ENCODE assay signal across 25 mouse cellular contexts in the genomic region with DNA sequence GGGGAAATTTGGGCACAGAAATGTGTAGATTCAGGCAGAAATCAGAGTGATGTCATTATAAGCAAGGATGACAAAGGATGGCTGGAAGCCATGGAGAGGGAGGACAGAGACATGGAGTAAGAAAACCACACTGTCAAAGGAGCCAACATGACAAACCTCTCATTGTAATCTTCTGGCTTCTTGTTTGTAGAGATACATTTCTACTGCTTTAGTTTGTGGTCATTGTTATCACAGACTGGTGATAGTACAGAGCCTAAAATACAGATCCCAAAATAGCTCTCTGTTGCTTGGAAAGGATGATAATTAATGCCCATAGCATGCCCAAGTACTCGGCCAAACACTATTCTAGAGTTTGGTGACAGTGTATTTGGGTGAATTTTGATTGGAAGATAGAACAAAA. TPM values are rescaled to one million over a fixed set of nuclear protein-coding genes. Genes with fewer than 3 reads are reported as not detected.
DNase-seq lines count a peak whose midpoint lies in the region; ATAC-seq and TF ChIP-seq lines count a peak whose summit lies in the region.
"Had no signal": no experiment of that assay in that cellular context is flagged by ENCODE, and none has a peak within 500 bp of the region (broad histone marks: within the 10 kb centered on the region; RNA-seq: fewer than 3 reads in every experiment).

No protein-coding gene starts in this region.

- no peak overlapping the region for H3K4me3 ChIP-seq in heart, embryonic 15.5 days
- no peak overlapping the region for H3K4me3 ChIP-seq in liver, postnatal 0 days (ENCODE audit: low read depth, low read length)
- H3K4me3 ChIP-seq in liver, embryonic 12.5 days: no peak overlapping the region
- no peak overlapping the region for H3K4me3 ChIP-seq in macrophage (ENCODE audit: inconsistent target)
- H3K4me3 ChIP-seq: embryonic facial prominence, embryonic 10.5 days; forebrain, embryonic 13.5 days; heart, embryonic 12.5 days; hindbrain, embryonic 13.5 days had no signal

- peak overlapping the region; percentile 47 for H3K27ac ChIP-seq in heart, embryonic 15.5 days
- H3K27ac ChIP-seq in liver, postnatal 0 days (ENCODE audit: low read depth): no peak overlapping the region
- no peak overlapping the region for H3K27ac ChIP-seq in liver, embryonic 12.5 days
- H3K27ac ChIP-seq in macrophage: peak overlapping the region; percentile 82
- H3K27ac ChIP-seq: embryonic facial prominence, embryonic 10.5 days; forebrain, embryonic 13.5 days; hindbrain, embryonic 13.5 days; hindbrain, postnatal 0 days had no signal

- DNase-seq in heart, postnatal 4 days: no peak
- peak; percentile 0 for DNase-seq in liver, postnatal 0 days
- DNase-seq in thymus, postnatal 36 days: no peak
- no peak for DNase-seq in embryo, embryonic 10 days (ENCODE audit: low spot score)
- DNase-seq: adrenal gland, adult 8-10 months; adrenal gland, postnatal 36 days; cerebellum, adult 11 months; cerebellum, adult 8-10 months; cerebellum, postnatal 25 days; forebrain, postnatal 0 days; gastrocnemius, postnatal 14 days; kidney, adult 11 months had no signal

- peaks cover 33% of the 10 kb centered on the region; the same call in 1 of the 2 replicates for H3K79me2 ChIP-seq in macrophage (ENCODE audit: inconsistent target)

- H3K4me2 ChIP-seq in heart, embryonic 15.5 days: no peak overlapping the region
- no peak overlapping the region for H3K4me2 ChIP-seq in liver, postnatal 0 days (ENCODE audit: low read depth, low read length)
- no peak overlapping the region for H3K4me2 ChIP-seq in liver, embryonic 12.5 days
- H3K4me2 ChIP-seq: forebrain, embryonic 13.5 days; heart, embryonic 12.5 days; hindbrain, embryonic 13.5 days had no signal

- peaks cover 6% of the 10 kb centered on the region for H3K4me1 ChIP-seq in heart, embryonic 15.5 days (replicated peaks)
- H3K4me1 ChIP-seq in liver, postnatal 0 days (ENCODE audit: insufficient read depth): no peaks in the 10 kb centered on the region
- H3K4me1 ChIP-seq in liver, embryonic 12.5 days: peaks cover 18% of the 10 kb centered on the region
- H3K4me1 ChIP-seq: embryonic facial prominence, embryonic 10.5 days; forebrain, embryonic 13.5 days; hindbrain, embryonic 13.5 days had no signal

- no peak for TF ChIP-seq EP300 in liver, postnatal 0 days (IDR thresholded peaks at IDR 0.05; ENCODE audit: low read depth)

- H3K36me3 ChIP-seq in heart, embryonic 15.5 days: no peaks in the 10 kb centered on the region
- H3K36me3 ChIP-seq in liver, postnatal 0 days (replicated peaks; ENCODE audit: insufficient read depth, low read length): no peaks in the 10 kb centered on the region
- H3K36me3 ChIP-seq in liver, embryonic 12.5 days: no peaks in the 10 kb centered on the region
- no peaks in the 10 kb centered on the region for H3K36me3 ChIP-seq in macrophage (ENCODE audit: inconsistent target)
- H3K36me3 ChIP-seq: embryonic facial prominence, embryonic 10.5 days; heart, embryonic 12.5 days; hindbrain, embryonic 13.5 days had no signal

- 35% methylated on average over 1 of the region's 1 CpGs for WGBS in heart, embryonic 15.5 days
- 40% methylated on average over 1 of the region's 1 CpGs for WGBS in liver, postnatal 0 days (ENCODE audit: insufficient replicate concordance)
- WGBS in liver, embryonic 12.5 days (ENCODE audit: insufficient replicate concordance): 32% methylated on average over 1 of the region's 1 CpGs
- 93% methylated on average over 1 of the region's 1 CpGs for WGBS in macrophage (ENCODE audit: missing documents)

- no peak for TF ChIP-seq CTCF in liver, postnatal 0 days (IDR thresholded peaks at IDR 0.05; ENCODE audit: low read depth)

- no peaks in the 10 kb centered on the region for H3K27me3 ChIP-seq in heart, embryonic 15.5 days
- no peaks in the 10 kb centered on the region for H3K27me3 ChIP-seq in liver, postnatal 0 days (ENCODE audit: insufficient read depth, low read length)
- H3K27me3 ChIP-seq in liver, embryonic 12.5 days (replicated peaks): peaks cover 6% of the 10 kb centered on the region; the same call in 1 of the 2 replicates
- H3K27me3 ChIP-seq: forebrain, embryonic 13.5 days; heart, embryonic 12.5 days; hindbrain, embryonic 13.5 days had no signal

- no peak overlapping the region for H3K9ac ChIP-seq in heart, embryonic 15.5 days
- no peak overlapping the region for H3K9ac ChIP-seq in liver, postnatal 0 days (replicated peaks)
- no peak overlapping the region for H3K9ac ChIP-seq in liver, embryonic 12.5 days
- H3K9ac ChIP-seq: forebrain, embryonic 13.5 days; forebrain, postnatal 0 days; heart, embryonic 12.5 days; hindbrain, embryonic 13.5 days had no signal

- H3K9me3 ChIP-seq in heart, embryonic 15.5 days (replicated peaks): no peaks in the 10 kb centered on the region
- no peaks in the 10 kb centered on the region for H3K9me3 ChIP-seq in liver, postnatal 0 days (ENCODE audit: low read length)
- H3K9me3 ChIP-seq in liver, embryonic 12.5 days (replicated peaks): no peaks in the 10 kb centered on the region
- H3K9me3 ChIP-seq: embryonic facial prominence, embryonic 10.5 days; forebrain, embryonic 13.5 days; heart, embryonic 12.5 days; hindbrain, embryonic 13.5 days had no signal

- no peak for ATAC-seq in heart, embryonic 15.5 days (replicated peaks; ENCODE audit: insufficient number of reproducible peaks, insufficient read depth, low FRiP score, low read depth)
- no peak for ATAC-seq in liver, postnatal 0 days
- no peak for ATAC-seq in liver, embryonic 12.5 days
- ATAC-seq: forebrain, embryonic 13.5 days; forebrain, postnatal 0 days; hindbrain, postnatal 0 days had no signal

RNA-seq across cellular contexts. Expression of gene Lcp1, which starts 39.6 kb away (rescaled TPM):
- polyA plus RNA-seq in heart, embryonic 15.5 days (2015; fragmentation: Nextera tagmentation; extraction: Ambion mirVana): 20.6 and 42.9 TPM in 2 replicates
- 10 to 100 TPM; 17.9 to 18.3 TPM for total RNA-seq in heart, postnatal 4 days (2021)
- 39.4 and 45.5 TPM in 2 replicates for polyA plus RNA-seq in liver, postnatal 0 days (2015; fragmentation: Nextera tagmentation; extraction: Ambion mirVana)
- polyA plus RNA-seq in liver, embryonic 12.5 days (2016; fragmentation: Nextera tagmentation; extraction: Ambion mirVana): 36.2 and 39.8 TPM in 2 replicates
- 1,000 to 10,000 TPM in 11 of 26 experiments, 100 to 1,000 TPM in 15; 310 to 1,734 (median 948) TPM for total RNA-seq in macrophage (2018; cell fraction: chromatin; rRNA removed)
- total RNA-seq in macrophage (2018; cell fraction: cytosol; rRNA removed): 1,000 to 10,000 TPM in 4 of 26 experiments, 100 to 1,000 TPM in 22; 554 to 1,295 (median 783) TPM
- total RNA-seq in macrophage (2018; cell fraction: nucleus; rRNA removed): 1,000 to 10,000 TPM in 4 of 26 experiments, 100 to 1,000 TPM in 22; 371 to 1,198 (median 818) TPM
- polyA plus RNA-seq in macrophage (2018): 571 to 1,239 TPM (median 1,135 TPM) in 3 replicates

RNA-seq across cellular contexts. Expression of gene Lrrc63, which starts 39.9 kb away (rescaled TPM):
- polyA plus RNA-seq in heart, embryonic 15.5 days (2015; fragmentation: Nextera tagmentation; extraction: Ambion mirVana): not detected in 2 replicates
- not detected for total RNA-seq in heart, postnatal 4 days (2021)
- not detected in 2 replicates for polyA plus RNA-seq in liver, postnatal 0 days (2015; fragmentation: Nextera tagmentation; extraction: Ambion mirVana)
- polyA plus RNA-seq in liver, embryonic 12.5 days (2016; fragmentation: Nextera tagmentation; extraction: Ambion mirVana): not detected in 2 replicates
- 10 to 100 TPM in 7 of 26 experiments, 1 to 10 TPM in 9, under 1 TPM in 4, not detected in 6; 0.43 to 19.7 (median 5.4) TPM for total RNA-seq in macrophage (2018; cell fraction: chromatin; rRNA removed)
- 1 to 10 TPM in 8 of 26 experiments, under 1 TPM in 15, not detected in 3; 0.05 to 7.4 (median 0.55) TPM for total RNA-seq in macrophage (2018; cell fraction: cytosol; rRNA removed)
- total RNA-seq in macrophage (2018; cell fraction: nucleus; rRNA removed): 10 to 100 TPM in 6 of 26 experiments, 1 to 10 TPM in 12, under 1 TPM in 7, not detected in 1; 0.25 to 24.3 (median 3.4) TPM
- polyA plus RNA-seq in macrophage (2018): 0.06 to 0.11 TPM in 2 of 3 replicates, not detected in the other
- total RNA-seq: adrenal gland, postnatal 36 days; ES-E14; forebrain, postnatal 0 days; gastrocnemius, adult 18-20 months; gastrocnemius, postnatal 14 days; hematopoietic stem cell, adult 5-6 weeks; hindbrain, postnatal 0 days had no signal
- polyA plus RNA-seq: embryonic facial prominence, embryonic 10.5 days; embryonic facial prominence, embryonic 14.5 days; forebrain, postnatal 0 days; heart, embryonic 12.5 days; intestine, embryonic 14.5 days had no signal

Comparison
In these comparisons a context has a peak if more than half of its experiments do, and no peak if none do; other contexts are left out.
1. H3K27ac ChIP-seq: peak in heart, embryonic 15.5 days (single experiment) and macrophage (single experiment); none in liver, postnatal 0 days (single experiment) and liver, embryonic 12.5 days (single experiment).
2. RNA of gene Lcp1, which starts 39.6 kb away (polyA plus RNA-seq): 571 to 1,239 TPM in macrophage; 39.4 to 45.5 TPM in liver, postnatal 0 days, 36.2 to 39.8 TPM in liver, embryonic 12.5 days and 20.6 to 42.9 TPM in heart, embryonic 15.5 days; every median in the first group is over 10 times any median in the second.